Mouse (Mus musculus) forebrain, postnatal 0 days (tissue): Measurements from ENCODE around the gene Wdfy1. TPM values are rescaled to one million over a fixed set of nuclear protein-coding genes. Genes with fewer than 3 reads are reported as not detected.
A peak's percentile ranks its signal among the peaks of the same experiment; 100 is the strongest.

Source experiments
- ATAC-seq: fragments of 200-750 bp; cut with Nextera tagmentation; 2 replicates; pipeline ENCODE4 v1.8.0; 2017; ENCODE audit warnings: mild to moderate bottlenecking, moderate library complexity
- DNase-seq: peaks from one replicate; pipeline ENCODE4 v3.0.0-alpha.2; 2015
- H3K27ac ChIP-seq: fragments of 300-500 bp; sonication (generic); 2 replicates; pipeline ENCODE4 v1.5.1; 2014; ENCODE audit warnings: low read depth, mild to moderate bottlenecking, antibody characterized with exemption, low read length, moderate library complexity, mixed read lengths
- H3K27me3 ChIP-seq: fragments of 300-500 bp; sonication (generic); 2 replicates; pipeline ENCODE4 v1.6.1; 2014; ENCODE audit warnings: mild to moderate bottlenecking, low read length, mixed read lengths; ENCODE audit not compliant: insufficient read depth
- H3K36me3 ChIP-seq: fragments of 300-500 bp; sonication (generic); 2 replicates; pipeline ENCODE4 v1.6.1; 2014; ENCODE audit warnings: mild to moderate bottlenecking, moderate library complexity; ENCODE audit not compliant: insufficient read depth
- H3K4me1 ChIP-seq: fragments of 300-500 bp; sonication (generic); 2 replicates; pipeline ENCODE4 v1.6.1; 2014; ENCODE audit warnings: antibody characterized with exemption; ENCODE audit not compliant: insufficient read depth
- H3K4me2 ChIP-seq: fragments of 300-500 bp; sonication (generic); 2 replicates; pipeline ENCODE4 v1.6.1; 2014; ENCODE audit warnings: low read depth, mild to moderate bottlenecking, moderate library complexity
- H3K4me3 ChIP-seq: fragments of 300-500 bp; sonication (generic); 2 replicates; pipeline ENCODE4 v1.5.1; 2014; ENCODE audit warnings: low read depth, low read length, mixed read lengths
- H3K9ac ChIP-seq: fragments of 300-500 bp; sonication (generic); 2 replicates; pipeline ENCODE4 v1.6.1; 2014; ENCODE audit warnings: mild to moderate bottlenecking
- H3K9me3 ChIP-seq: fragments of 300-500 bp; sonication (generic); 2 replicates; pipeline ENCODE4 v1.6.1; 2016; ENCODE audit warnings: low read length
- CTCF ChIP-seq: sonication (generic); IDR thresholded peaks from 2 replicates; pipeline ENCODE4 v1.5.1; 2016; ENCODE audit warnings: antibody characterized with exemption, control low read depth, low read depth
- WGBS: fragments of 180-500 bp; shearing (Covaris S2); extraction: QIAGEN DNeasy Blood & Tissue Kit; methylation state at CpG from one replicate; pipeline ENCODE4 v1.1.7; 2014; 5-methylcytosine and 5-hydroxymethylcytosine counted together
- polyA plus RNA-seq: library from polyadenylated mRNA; unstranded; fragments of >200 nt; fragmentation: Nextera tagmentation; extraction: Ambion mirVana; gene quantifications from 2 replicates; pipeline ENCODE4 v1.2.1, GENCODE M21; 2015
- total RNA-seq: library from RNA; depleted of rRNA; stranded (reverse); fragments of >200 nt; gene quantifications from 2 replicates; pipeline ENCODE4 v1.2.3, GENCODE M21; 2014; rRNA removed

Wdfy1 gene
- total RNA-seq = 69.2 and 90.1 TPM in 2 replicates
- polyA plus RNA-seq = 47.0 and 72.8 TPM in 2 replicates

- WGBS = under 1% methylated on average over 38 of the region's 38 CpGs
- Histone ChIP-seq H3K4me1 (0 out of 2 replicates have a peak, but pooled peaks cover 5% of the 10 kb centered on the region), H3K27me3 (no peaks in the 10 kb centered on the region), H3K9me3 (no peaks in the 10 kb centered on the region), H3K36me3 (peaks cover 14% of the 10 kb centered on the region), H3K4me3 (peak within 1 kb of the TSS; percentile 96), H3K9ac (peak within 1 kb of the TSS; percentile 95), H3K27ac (peak within 1 kb of the TSS; percentile 95), H3K4me2 (peak within 1 kb of the TSS; percentile 64)
- TF ChIP-seq CTCF = peak; percentile 56
- DNase-seq (peak; percentile 98), ATAC-seq (peak; percentile 100)
These were observed at the start of gene Wdfy1, which contains the start of gene Mrpl44 for GRCm38 (mm10) chr1:79775927-79776458. Wdfy1 (minus strand) TSS chr1:79776143. Mrpl44 (plus strand) TSS chr1:79776018.

- Histone ChIP-seq H3K4me2 (no peak overlapping the region), H3K4me3 (no peak overlapping the region), H3K27me3 (no peaks in the 10 kb centered on the region), H3K4me1 (no peaks in the 10 kb centered on the region), H3K9me3 (no peaks in the 10 kb centered on the region), H3K27ac (0 out of 2 replicates have a peak overlapping the region, but pooled peaks have one; percentile 35), H3K36me3 (no peaks in the 10 kb centered on the region), H3K9ac (no peak overlapping the region)
- DNase-seq (peak; percentile 38), ATAC-seq (peak; percentile 76)
- WGBS = 58% methylated on average over 14 of the region's 14 CpGs
- no peak for TF ChIP-seq CTCF
These were observed 48.1 kb upstream of the Wdfy1 start for GRCm38 (mm10) chr1:79823951-79824633.

- no peak overlapping the region for H3K4me2 ChIP-seq
- H3K9ac ChIP-seq = no peak overlapping the region
- H3K4me3 ChIP-seq = no peak overlapping the region
- H3K27ac ChIP-seq = no peak overlapping the region
- no peaks in the 10 kb centered on the region for H3K27me3 ChIP-seq
- H3K9me3 ChIP-seq = no peaks in the 10 kb centered on the region
- no peak for DNase-seq
- WGBS = 73% methylated on average over 13 of the region's 13 CpGs
- peak; percentile 29; the same call in 1 of the 2 replicates for ATAC-seq
- no peak for TF ChIP-seq CTCF
- no peaks in the 10 kb centered on the region for H3K4me1 ChIP-seq
- H3K36me3 ChIP-seq = no peaks in the 10 kb centered on the region
These were observed 47.0 kb upstream of the Wdfy1 start for GRCm38 (mm10) chr1:79822806-79823525.

- no peak overlapping the region for H3K4me2 ChIP-seq
- WGBS = 89% methylated on average over 11 of the region's 11 CpGs
- H3K27me3 ChIP-seq = no peaks in the 10 kb centered on the region
- no peaks in the 10 kb centered on the region for H3K4me1 ChIP-seq
- no peak overlapping the region for H3K27ac ChIP-seq
- no peak for DNase-seq
- no peak; the same call in 1 of the 2 replicates for TF ChIP-seq CTCF
- H3K4me3 ChIP-seq = no peak overlapping the region
- ATAC-seq = no peak
- no peaks in the 10 kb centered on the region for H3K9me3 ChIP-seq
- no peaks in the 10 kb centered on the region; the same call in 1 of the 2 replicates for H3K36me3 ChIP-seq
- no peak overlapping the region for H3K9ac ChIP-seq
These were observed 43.4 kb upstream of the Wdfy1 start for GRCm38 (mm10) chr1:79819296-79819879.

GRCm38 (mm10) chr1:79815446-79815845 lies 39.5 kb upstream of the Wdfy1 start:
- Histone ChIP-seq H3K4me3 (no peak overlapping the region), H3K9ac (no peak overlapping the region), H3K36me3 (no peaks in the 10 kb centered on the region; the same call in 1 of the 2 replicates), H3K27ac (no peak overlapping the region), H3K27me3 (no peaks in the 10 kb centered on the region), H3K4me2 (no peak overlapping the region), H3K4me1 (no peaks in the 10 kb centered on the region), H3K9me3 (no peaks in the 10 kb centered on the region)
- no peak for TF ChIP-seq CTCF
- DNase-seq (no peak), ATAC-seq (no peak)
- WGBS = 94% methylated on average over 3 of the region's 3 CpGs

- no peak for TF ChIP-seq CTCF
- WGBS = 81% methylated on average over 3 of the region's 3 CpGs
These were observed 33.5 kb upstream of the Wdfy1 start for GRCm38 (mm10) chr1:79809447-79809846.

More at GRCm38 (mm10) chr1:79809447-79809846, 33.5 kb upstream of the Wdfy1 start:
- no peaks in the 10 kb centered on the region for H3K4me1 ChIP-seq
- H3K27me3 ChIP-seq = no peaks in the 10 kb centered on the region
- H3K4me2 ChIP-seq = no peak overlapping the region
- no peak for DNase-seq
- H3K36me3 ChIP-seq = no peaks in the 10 kb centered on the region
- no peaks in the 10 kb centered on the region for H3K9me3 ChIP-seq
- no peak overlapping the region for H3K4me3 ChIP-seq
- ATAC-seq = no peak
- H3K9ac ChIP-seq = no peak overlapping the region
- H3K27ac ChIP-seq = no peak overlapping the region
